Mouse (Mus musculus) megakaryocyte, embryonic 14.5 days (primary cell): ENCODE measurements around the gene Ski.

Experiments used
- FLI1 ChIP-seq: IDR thresholded peaks from 2 replicates; pipeline ENCODE4 v1.6.1; 2012; ENCODE audit warnings: low read length, inconsistent platforms, mixed read lengths
- GATA1 ChIP-seq: IDR thresholded peaks from 3 replicates; pipeline ENCODE4 v1.6.1; 2012; ENCODE audit warnings: mixed read lengths, low read length, inconsistent platforms, borderline replicate concordance

DNA sequence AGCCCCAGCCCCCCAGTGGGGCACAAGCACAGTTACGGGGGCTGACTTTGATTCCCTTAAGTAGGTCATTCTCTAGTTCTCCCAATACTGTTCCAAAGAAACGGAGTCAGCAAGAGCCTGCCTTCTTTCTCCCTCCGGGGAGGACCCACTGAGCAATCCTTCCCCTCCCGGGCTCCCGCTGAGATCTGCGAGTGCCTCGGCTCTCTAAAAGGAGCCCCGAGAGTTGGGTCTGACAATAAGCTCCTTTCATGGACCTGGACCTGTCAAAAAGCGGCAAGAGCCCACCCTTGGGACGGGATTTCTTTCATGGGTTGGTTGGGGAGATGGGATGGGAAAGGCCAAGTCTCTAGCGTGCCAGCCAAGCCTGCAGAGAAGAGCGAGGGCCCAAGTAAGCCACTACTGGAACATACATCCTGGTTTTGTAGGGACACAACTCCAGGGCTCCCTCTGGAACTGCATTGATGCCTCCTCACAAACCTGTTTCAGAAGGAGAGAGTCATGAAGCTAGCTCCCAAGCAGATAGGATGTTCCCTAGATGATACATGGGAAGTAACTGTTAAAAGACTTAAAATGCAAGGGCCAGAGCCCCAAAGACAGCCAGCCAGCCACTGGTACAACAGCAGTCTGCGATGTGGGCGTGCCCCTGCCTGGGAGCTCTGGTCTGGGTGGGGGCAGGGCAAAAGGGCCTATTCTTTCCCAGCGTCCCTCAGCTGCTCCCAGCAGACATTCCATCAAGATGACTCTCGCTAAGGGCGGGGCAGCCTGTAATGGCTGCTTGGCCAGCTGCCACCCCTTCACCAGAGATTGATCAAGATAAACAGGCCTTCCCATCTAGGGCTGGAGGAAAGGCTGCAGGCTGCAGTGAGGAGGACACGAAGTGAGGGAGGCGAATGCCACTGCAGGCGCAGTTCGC is 49.2 kb downstream of the Ski start:
- no peak for TF ChIP-seq GATA1
- no peak for TF ChIP-seq FLI1
